Comparison of ENCODE assay signal across 18 mouse cellular contexts in genomic region chr4:53129716-53130301, GRCm38 (mm10).
"Had no signal": no experiment of that assay in that cellular context is flagged by ENCODE, and none has a peak within 500 bp of the region (broad histone marks: within the 10 kb centered on the region; RNA-seq: fewer than 3 reads in every experiment).

No protein-coding gene starts in this region.

- DNase-seq: kidney, adult 11 months; kidney, adult 9 months; kidney, postnatal 14 days; kidney, postnatal 4 days; left cerebral cortex, postnatal 4 days; lung, adult 18-20 months; lung, postnatal 10 days; lung, postnatal 36 days; midbrain, embryonic 14.5 days; thymus, adult 2 months; thymus, postnatal 14 days; thymus, postnatal 4 days had no signal

- H3K4me2 ChIP-seq: intestine, embryonic 15.5 days; limb, embryonic 12.5 days; limb, embryonic 15.5 days; lung, embryonic 15.5 days; midbrain, embryonic 11.5 days had no signal

- H3K27me3 ChIP-seq: intestine, embryonic 15.5 days; limb, embryonic 12.5 days; limb, embryonic 15.5 days; lung, embryonic 15.5 days had no signal

- H3K9me3 ChIP-seq: intestine, embryonic 15.5 days; limb, embryonic 15.5 days; lung, embryonic 15.5 days had no signal

- H3K4me1 ChIP-seq: intestine, embryonic 15.5 days; limb, embryonic 12.5 days; limb, embryonic 15.5 days had no signal

- H3K4me3 ChIP-seq: intestine, embryonic 15.5 days; limb, embryonic 12.5 days; limb, embryonic 15.5 days; lung, embryonic 15.5 days had no signal

- H3K9ac ChIP-seq: intestine, embryonic 15.5 days; limb, embryonic 12.5 days; limb, embryonic 15.5 days; lung, embryonic 15.5 days had no signal

- H3K27ac ChIP-seq: intestine, embryonic 15.5 days; limb, embryonic 12.5 days; limb, embryonic 15.5 days; lung, embryonic 15.5 days; stomach, postnatal 0 days had no signal
